Mouse (Mus musculus) MEL (cell line): ENCODE results near the gene Cfap299. TPM values are rescaled to one million over a fixed set of nuclear protein-coding genes. Genes with fewer than 3 reads are reported as not detected.

Experiments
- DNase-seq: peaks from one replicate; pipeline ENCODE4 v3.0.0; 2011; ENCODE audit warnings: low read depth, low spot score
- H3K27ac ChIP-seq: 2 replicates; pipeline ENCODE4 v1.5.1; 2012; ENCODE audit warnings: low read depth, mild to moderate bottlenecking, control low read depth, low read length, moderate library complexity; ENCODE audit not compliant: control insufficient read depth
- H3K27me3 ChIP-seq, 2 experiments: fragments of 150-350 bp in 1 of 2; sonication (generic) in 1 of 2; 2 replicates each; pipeline ENCODE4 v1.6.1; 2012; ENCODE audit warnings: low read length in 2 of 2, mild to moderate bottlenecking in 2 of 2, improper control_type of control experiment in 1 of 2, moderate library complexity in 1 of 2; ENCODE audit not compliant: insufficient read depth in 2 of 2, control insufficient read depth in 1 of 2
- H3K36me3 ChIP-seq, 2 experiments: 2 replicates each; pipeline ENCODE4 v1.6.1; 2012 to 2014; ENCODE audit warnings: low read length in 2 of 2, improper control_type of control experiment in 1 of 2, inconsistent platforms in 1 of 2, mild to moderate bottlenecking in 1 of 2; ENCODE audit not compliant: insufficient read depth in 2 of 2, control insufficient read depth in 1 of 2
- H3K4me1 ChIP-seq, 2 experiments: fragments of 150-350 bp in 1 of 2; sonication (generic) in 1 of 2; 2 replicates each; pipeline ENCODE4 v1.6.1; 2012; ENCODE audit warnings: low read length in 2 of 2, improper control_type of control experiment in 1 of 2, mild to moderate bottlenecking in 1 of 2; ENCODE audit not compliant: insufficient read depth in 2 of 2, control insufficient read depth in 1 of 2
- H3K4me3 ChIP-seq, 2 experiments: fragments of 150-350 bp in 1 of 2; sonication (generic) in 1 of 2; 2 replicates each; pipeline ENCODE4 v1.5.1; 2012; ENCODE audit warnings: low read depth in 2 of 2, low read length in 2 of 2, mild to moderate bottlenecking in 2 of 2, moderate library complexity in 2 of 2, control low read depth in 1 of 2, improper control_type of control experiment in 1 of 2; ENCODE audit not compliant: control insufficient read depth in 1 of 2, insufficient read depth in 1 of 2
- H3K79me2 ChIP-seq: 2 replicates; pipeline ENCODE4 v1.6.1; 2012; ENCODE audit warnings: mild to moderate bottlenecking, low read length, moderate library complexity; ENCODE audit not compliant: control insufficient read depth, poor library complexity, insufficient read depth
- H3K9ac ChIP-seq: 2 replicates; pipeline ENCODE4 v1.6.1; 2012; ENCODE audit warnings: low read depth, mild to moderate bottlenecking, control low read depth, low read length, moderate library complexity; ENCODE audit not compliant: control insufficient read depth, poor library complexity, severe bottlenecking
- H3K9me3 ChIP-seq: fragments of 150-350 bp; sonication (generic); replicated peaks from 2 replicates; pipeline ENCODE4 v1.6.1; 2012; ENCODE audit warnings: mild to moderate bottlenecking, low read length, improper control_type of control experiment, moderate library complexity; ENCODE audit not compliant: insufficient read depth
- BHLHE40 ChIP-seq: IDR thresholded peaks from 2 replicates; pipeline ENCODE4 v1.6.1; 2012; ENCODE audit warnings: low read depth, mild to moderate bottlenecking, inconsistent platforms, low read length, improper control_type of control experiment, borderline replicate concordance
- CHD2 ChIP-seq: IDR thresholded peaks from 2 replicates; pipeline ENCODE4 v1.6.1; 2011; ENCODE audit warnings: low read length, improper control_type of control experiment
- CTCF ChIP-seq, 3 experiments: IDR thresholded peaks in 2 of 3; conservative IDR thresholded peaks in 1 of 3; 2 replicates each; pipeline ENCODE4 v1.5.1; 2011 to 2012; ENCODE audit warnings: low read length in 3 of 3, low read depth in 2 of 3, mild to moderate bottlenecking in 2 of 3, improper control_type of control experiment in 1 of 3, inconsistent platforms in 1 of 3, mixed read lengths in 1 of 3, moderate library complexity in 1 of 3; ENCODE audit not compliant: control insufficient read depth in 1 of 3, insufficient read depth in 1 of 3, poor library complexity in 1 of 3, severe bottlenecking in 1 of 3
- ETS1 ChIP-seq: IDR thresholded peaks from 2 replicates; pipeline ENCODE4 v1.6.1; 2012; ENCODE audit warnings: low read depth, mild to moderate bottlenecking, inconsistent platforms, low read length, improper control_type of control experiment, moderate library complexity
- GABPA ChIP-seq: IDR thresholded peaks from 2 replicates; pipeline ENCODE4 v1.6.1; 2012; ENCODE audit warnings: low read depth, mild to moderate bottlenecking, inconsistent platforms, low read length, improper control_type of control experiment, moderate library complexity
- GATA1 ChIP-seq: IDR thresholded peaks from 2 replicates; pipeline ENCODE4 v1.6.1; 2011; ENCODE audit warnings: low read depth, low read length, improper control_type of control experiment
- HCFC1 ChIP-seq: IDR thresholded peaks from 2 replicates; pipeline ENCODE4 v1.6.1; 2012; ENCODE audit warnings: low read depth, mild to moderate bottlenecking, inconsistent platforms, low read length, improper control_type of control experiment, moderate library complexity
- NELFE ChIP-seq: IDR thresholded peaks from 2 replicates; pipeline ENCODE4 v1.6.1; 2011; ENCODE audit warnings: low read depth, low read length, improper control_type of control experiment
- RAD21 ChIP-seq: IDR thresholded peaks from 2 replicates; pipeline ENCODE4 v1.6.1; 2011; ENCODE audit warnings: mild to moderate bottlenecking, low read depth, low read length, improper control_type of control experiment
- SMC3 ChIP-seq: IDR thresholded peaks from 2 replicates; pipeline ENCODE4 v1.6.1; 2011; ENCODE audit warnings: low read depth, low read length, improper control_type of control experiment
- UBTF ChIP-seq: IDR thresholded peaks from 2 replicates; pipeline ENCODE4 v1.6.1; 2012; ENCODE audit warnings: low read depth, mild to moderate bottlenecking, inconsistent platforms, low read length, improper control_type of control experiment, moderate library complexity, borderline replicate concordance; ENCODE audit not compliant: insufficient read depth
- USF1 ChIP-seq: IDR thresholded peaks from 2 replicates; pipeline ENCODE4 v1.6.1; 2014; ENCODE audit warnings: low read depth, mild to moderate bottlenecking, inconsistent platforms, low read length, improper control_type of control experiment, moderate library complexity
- USF2 ChIP-seq, 2 experiments: IDR thresholded peaks; 2 replicates each; pipeline ENCODE4 v1.6.1; 2011 to 2012; ENCODE audit warnings: improper control_type of control experiment in 2 of 2, low read length in 2 of 2, borderline replicate concordance in 1 of 2, inconsistent platforms in 1 of 2, low read depth in 1 of 2, mild to moderate bottlenecking in 1 of 2; ENCODE audit not compliant: insufficient read depth in 1 of 2
- ZC3H11A ChIP-seq: IDR thresholded peaks from 2 replicates; pipeline ENCODE4 v1.6.1; 2012; ENCODE audit warnings: low read depth, mild to moderate bottlenecking, inconsistent platforms, low read length, improper control_type of control experiment
- ZKSCAN1 ChIP-seq: IDR thresholded peaks from 2 replicates; pipeline ENCODE4 v1.6.1; 2012; ENCODE audit warnings: low read depth, mild to moderate bottlenecking, inconsistent platforms, low read length, improper control_type of control experiment, moderate library complexity
- ZMIZ1 ChIP-seq: IDR thresholded peaks from 2 replicates; pipeline ENCODE4 v1.6.1; 2012; ENCODE audit warnings: low read depth, mild to moderate bottlenecking, inconsistent platforms, low read length, improper control_type of control experiment, moderate library complexity
- polyA plus RNA-seq, 2 experiments: library from polyadenylated mRNA; stranded (reverse) in 1 of 2; unstranded in 1 of 2; fragments of >175 nt in 1 of 2; fragments of >200 nt in 1 of 2; gene quantifications; 2 replicates each; pipeline versions ENCODE4 v1.2.1 to v1.2.4; 2012; ENCODE audit warnings: low replicate concordance in 2 of 2, low read depth in 1 of 2; ENCODE audit not compliant: insufficient read length in 2 of 2, insufficient read depth in 1 of 2, missing spikeins in 1 of 2
- total RNA-seq: library from RNA; depleted of rRNA; stranded (reverse); fragments of 300-350 nt; gene quantifications from 2 replicates; pipeline ENCODE4 v1.2.3, GENCODE M21; 2012

The Cfap299 gene
- total and polyA plus RNA-seq, 3 experiments: not detected

GRCm38 (mm10) chr5:98344581-98344980, 15.5 kb downstream of the Cfap299 start:
- DNase-seq: no peak
- no peak for TF ChIP-seq ZKSCAN1
- no peak for TF ChIP-seq CHD2
- TF ChIP-seq RAD21: peak; percentile 8
- no peak for TF ChIP-seq GABPA
- no peak for TF ChIP-seq SMC3
- TF ChIP-seq BHLHE40: no peak
- Histone ChIP-seq H3K79me2 (no peaks in the 10 kb centered on the region), H3K4me1 (no peaks in the 10 kb centered on the region), H3K4me3 (no peak overlapping the region), H3K27me3 (no peaks in the 10 kb centered on the region), H3K9me3 (no peaks in the 10 kb centered on the region), H3K9ac (no peak overlapping the region), H3K36me3 (no peaks in the 10 kb centered on the region), H3K27ac (no peak overlapping the region)

GRCm38 (mm10) chr5:98346067-98346466, 17.0 kb downstream of the Cfap299 start:
- no peak overlapping the region for H3K9ac ChIP-seq
- H3K27ac ChIP-seq: no peak overlapping the region
- no peaks in the 10 kb centered on the region for H3K79me2 ChIP-seq
- no peaks in the 10 kb centered on the region for H3K27me3 ChIP-seq
- H3K36me3 ChIP-seq: no peaks in the 10 kb centered on the region
- DNase-seq: no peak
- H3K9me3 ChIP-seq: no peaks in the 10 kb centered on the region
- no peaks in the 10 kb centered on the region for H3K4me1 ChIP-seq
- H3K4me3 ChIP-seq: no peak overlapping the region
- TF ChIP-seq ZMIZ1 (no peak), USF1 (no peak), SMC3 (no peak), NELFE (no peak), GATA1 (no peak), ETS1 (no peak)

DNA sequence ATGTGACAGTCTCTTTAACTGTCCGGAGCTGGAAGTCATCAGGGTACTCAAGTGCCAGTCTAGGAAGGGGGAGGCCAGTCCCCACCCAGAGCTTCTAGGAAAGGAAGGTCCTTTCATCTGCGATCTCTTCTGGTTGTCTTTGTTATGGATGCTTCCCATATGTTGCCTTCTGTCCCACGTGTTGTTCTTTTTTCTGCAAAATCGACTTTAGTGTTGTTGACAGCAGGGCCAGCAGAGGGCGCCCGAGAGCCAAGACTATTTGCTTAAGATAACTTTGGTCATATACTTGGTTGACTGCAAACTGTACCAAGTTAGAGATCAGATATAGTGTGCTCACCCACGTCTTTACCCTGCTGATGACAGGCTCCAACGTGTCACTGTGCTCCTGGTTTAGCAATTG, 19.5 kb downstream of the Cfap299 start:
- peak; percentile 58 for DNase-seq
- Histone ChIP-seq H3K27me3 (no peaks in the 10 kb centered on the region), H3K4me3 (no peak overlapping the region), H3K9ac (no peak overlapping the region)
- TF ChIP-seq CTCF (IDR thresholded peaks at IDR 0.05 in 2 of 3, conservative IDR thresholded peaks at IDR 0.05 in 1 of 3; ENCODE audit: control insufficient read depth in 1 of 3, insufficient read depth in 1 of 3, low read depth in 2 of 3, low read length in 3 of 3, poor library complexity in 1 of 3, severe bottlenecking in 1 of 3) (peak; percentile 71 to 84 (median 76)), ZC3H11A (peak; percentile 29; the same call in 1 of the 2 replicates), HCFC1 (no peak), CHD2 (no peak), UBTF (no peak), RAD21 (peak; percentile 57), USF2 (IDR thresholded peaks at IDR 0.05; ENCODE audit: borderline replicate concordance in 1 of 2, insufficient read depth in 1 of 2, low read depth in 1 of 2, low read length in 2 of 2) (no peak), SMC3 (peak; percentile 73)
- TF ChIP-seq, all 39 proteins: peak for 4
- H3K27ac ChIP-seq: no peak overlapping the region
- H3K79me2 ChIP-seq: no peaks in the 10 kb centered on the region
- no peaks in the 10 kb centered on the region for H3K36me3 ChIP-seq
- H3K9me3 ChIP-seq: no peaks in the 10 kb centered on the region
- H3K4me1 ChIP-seq: no peaks in the 10 kb centered on the region
